Mouse (Mus musculus) lung, embryonic 14.5 days (tissue): ENCODE measurements around the gene Arhgap44. TPM values are rescaled to one million over a fixed set of nuclear protein-coding genes. Genes with fewer than 3 reads are reported as not detected.

ENCODE experiments used
- ATAC-seq: fragments of 200-750 bp; cut with Nextera tagmentation; 2 replicates; pipeline ENCODE4 v1.8.0; 2017; ENCODE audit warnings: mild to moderate bottlenecking, moderate TSS enrichment, moderate library complexity; ENCODE audit not compliant: insufficient read depth
- DNase-seq: peaks from one replicate; pipeline ENCODE4 v3.0.0-alpha.2; 2015
- H3K27ac ChIP-seq: fragments of 300-500 bp; sonication (generic); 2 replicates; pipeline ENCODE4 v1.5.1; 2014; ENCODE audit warnings: low read depth, mild to moderate bottlenecking, moderate library complexity
- H3K27me3 ChIP-seq: fragments of 300-500 bp; sonication (generic); 2 replicates; pipeline ENCODE4 v1.6.1; 2014; ENCODE audit warnings: low read length, control low read depth; ENCODE audit not compliant: insufficient read depth
- H3K36me3 ChIP-seq: fragments of 300-500 bp; sonication (generic); 2 replicates; pipeline ENCODE4 v1.6.1; 2014; ENCODE audit warnings: control low read depth; ENCODE audit not compliant: insufficient read depth
- H3K4me1 ChIP-seq: fragments of 300-500 bp; sonication (generic); 2 replicates; pipeline ENCODE4 v1.6.1; 2014; ENCODE audit warnings: antibody characterized with exemption, control low read depth; ENCODE audit not compliant: insufficient read depth
- H3K4me2 ChIP-seq: fragments of 300-500 bp; sonication (generic); 2 replicates; pipeline ENCODE4 v1.6.1; 2014; ENCODE audit warnings: mild to moderate bottlenecking
- H3K4me3 ChIP-seq: fragments of 300-500 bp; sonication (generic); 2 replicates; pipeline ENCODE4 v1.5.1; 2014; ENCODE audit warnings: low read depth, low read length
- H3K9ac ChIP-seq: fragments of 300-500 bp; sonication (generic); 2 replicates; pipeline ENCODE4 v1.6.1; 2014
- H3K9me3 ChIP-seq: fragments of 300-500 bp; sonication (generic); 2 replicates; pipeline ENCODE4 v1.6.1; 2016; ENCODE audit warnings: low read depth, low read length, control low read depth
- CTCF ChIP-seq: IDR thresholded peaks from 2 replicates; pipeline ENCODE4 v1.5.1; 2016; ENCODE audit warnings: antibody characterized with exemption, low read depth
- WGBS: fragments of 180-500 bp; shearing (Covaris S2); extraction: QIAGEN DNeasy Blood & Tissue Kit; methylation state at CpG from one replicate; pipeline ENCODE4 v1.1.7; 2014; 5-methylcytosine and 5-hydroxymethylcytosine counted together
- polyA plus RNA-seq: library from polyadenylated mRNA; unstranded; fragments of >200 nt; fragmentation: Nextera tagmentation; extraction: Ambion mirVana; gene quantifications from 2 replicates; pipeline ENCODE4 v1.2.1, GENCODE M21; 2014

The Arhgap44 gene
- polyA plus RNA-seq, 1 experiment from 2014 or later: 11.5 TPM

DNA sequence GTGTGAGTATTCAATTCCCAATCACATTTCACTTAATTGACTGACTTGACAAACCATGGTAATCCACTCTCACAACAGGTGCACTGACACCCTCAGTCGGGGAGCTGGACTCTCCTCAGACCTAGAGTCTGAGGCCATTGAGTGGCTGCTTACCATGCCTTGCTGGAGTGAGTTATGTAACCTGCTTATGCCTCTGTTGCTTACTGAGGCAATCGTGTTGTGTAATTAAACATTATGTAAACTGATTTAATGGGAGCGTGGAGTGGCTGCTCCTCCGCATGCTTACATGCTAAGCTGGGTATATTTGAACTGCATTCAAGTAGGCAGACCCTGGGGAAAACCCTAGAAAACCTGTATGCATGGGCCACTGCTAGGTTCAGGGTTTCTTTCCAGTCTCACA is 142.0 kb downstream of the Arhgap44 start:
- H3K27me3 ChIP-seq: no peaks in the 10 kb centered on the region
- H3K9ac ChIP-seq: no peak overlapping the region
- H3K4me1 ChIP-seq: no peaks in the 10 kb centered on the region
- H3K27ac ChIP-seq: no peak overlapping the region
- WGBS: 87% methylated on average over 4 of the region's 4 CpGs
- ATAC-seq (no peak), DNase-seq (no peak)
- H3K36me3 ChIP-seq: peaks cover 6% of the 10 kb centered on the region; the same call in 1 of the 2 replicates
- H3K4me3 ChIP-seq: no peak overlapping the region
- no peak overlapping the region for H3K4me2 ChIP-seq
- H3K9me3 ChIP-seq: no peaks in the 10 kb centered on the region
- no peak for TF ChIP-seq CTCF

DNA sequence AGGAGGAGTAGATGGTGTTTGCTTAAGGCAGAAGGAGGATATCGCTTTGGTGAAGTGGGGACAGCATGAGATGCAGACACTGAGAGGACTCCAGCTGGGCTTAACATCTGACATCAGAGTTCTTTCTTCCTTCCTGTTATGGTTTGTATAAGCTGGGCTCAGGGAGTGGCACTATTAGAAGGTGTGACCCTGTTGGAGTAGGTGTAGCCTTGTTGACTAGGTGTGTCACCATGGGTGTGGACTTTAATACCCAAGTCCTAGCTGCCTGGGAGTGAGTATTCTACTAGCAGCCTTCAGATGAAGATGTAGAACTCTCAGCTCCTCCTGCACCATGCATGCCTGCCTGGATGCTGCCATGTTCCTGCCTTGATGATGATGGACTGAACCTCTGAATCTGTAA is 146.0 kb downstream of the Arhgap44 start:
- 94% methylated on average over 1 of the region's 1 CpGs for WGBS
- no peak for DNase-seq
- Histone ChIP-seq H3K27me3 (no peaks in the 10 kb centered on the region), H3K4me2 (no peak overlapping the region), H3K36me3 (no peaks in the 10 kb centered on the region; the same call in 1 of the 2 replicates), H3K27ac (no peak overlapping the region), H3K4me3 (no peak overlapping the region), H3K9ac (no peak overlapping the region), H3K9me3 (no peaks in the 10 kb centered on the region), H3K4me1 (no peaks in the 10 kb centered on the region)
- ATAC-seq: no peak
- no peak for TF ChIP-seq CTCF

DNA sequence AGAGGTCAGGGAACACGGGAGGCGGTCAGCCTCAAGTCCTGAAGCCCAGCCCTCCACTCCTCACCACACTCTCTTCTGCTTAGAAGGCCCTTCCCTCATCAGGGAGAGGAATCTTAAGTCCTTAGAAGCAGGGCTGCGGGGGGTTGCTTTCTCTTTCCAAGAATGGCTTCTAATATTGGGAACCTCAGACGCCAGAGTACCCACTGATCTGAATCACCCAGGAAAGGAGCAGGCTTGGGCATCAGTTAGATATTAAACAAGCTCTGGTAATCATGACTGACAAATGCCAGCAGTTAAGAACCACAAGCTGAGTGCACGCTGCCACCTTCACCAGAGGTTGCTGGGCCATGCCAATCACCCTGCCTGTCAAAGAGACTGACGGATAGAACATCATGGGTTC is 148.9 kb downstream of the Arhgap44 start:
- H3K9ac ChIP-seq: no peak overlapping the region
- H3K27ac ChIP-seq: no peak overlapping the region
- no peak overlapping the region for H3K4me3 ChIP-seq
- DNase-seq: no peak
- ATAC-seq: no peak
- WGBS: 68% methylated on average over 6 of the region's 6 CpGs
- H3K4me2 ChIP-seq: no peak overlapping the region
- H3K4me1 ChIP-seq: no peaks in the 10 kb centered on the region
- no peaks in the 10 kb centered on the region for H3K9me3 ChIP-seq
- no peak for TF ChIP-seq CTCF
- H3K36me3 ChIP-seq: no peaks in the 10 kb centered on the region
- H3K27me3 ChIP-seq: no peaks in the 10 kb centered on the region

DNA sequence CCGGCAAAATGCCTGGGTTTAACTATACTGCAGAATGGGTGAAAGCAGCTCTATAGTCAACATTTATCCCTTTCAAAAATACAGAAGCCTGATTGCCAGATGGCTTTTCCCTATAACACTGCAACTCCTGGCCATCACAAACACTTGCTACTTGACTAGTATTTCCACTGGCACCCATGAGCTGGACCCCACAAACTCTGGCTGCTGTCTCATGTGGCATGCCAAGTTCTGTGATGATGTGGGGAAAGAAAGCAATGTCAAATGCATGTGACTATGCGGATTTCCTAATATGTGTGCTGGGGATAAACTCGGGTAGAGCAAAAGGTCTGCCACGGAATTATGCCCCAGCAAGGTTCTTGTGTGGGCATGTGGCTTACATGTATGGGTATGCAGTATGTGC is 156.7 kb downstream of the Arhgap44 start:
- ATAC-seq (no peak), DNase-seq (peak; percentile 34)
- Histone ChIP-seq H3K4me1 (no peaks in the 10 kb centered on the region), H3K9ac (no peak overlapping the region), H3K27me3 (no peaks in the 10 kb centered on the region), H3K4me3 (no peak overlapping the region), H3K4me2 (no peak overlapping the region), H3K9me3 (no peaks in the 10 kb centered on the region), H3K36me3 (peaks cover 26% of the 10 kb centered on the region), H3K27ac (no peak overlapping the region)
- TF ChIP-seq CTCF: no peak
- WGBS: 73% methylated on average over 4 of the region's 4 CpGs

DNA sequence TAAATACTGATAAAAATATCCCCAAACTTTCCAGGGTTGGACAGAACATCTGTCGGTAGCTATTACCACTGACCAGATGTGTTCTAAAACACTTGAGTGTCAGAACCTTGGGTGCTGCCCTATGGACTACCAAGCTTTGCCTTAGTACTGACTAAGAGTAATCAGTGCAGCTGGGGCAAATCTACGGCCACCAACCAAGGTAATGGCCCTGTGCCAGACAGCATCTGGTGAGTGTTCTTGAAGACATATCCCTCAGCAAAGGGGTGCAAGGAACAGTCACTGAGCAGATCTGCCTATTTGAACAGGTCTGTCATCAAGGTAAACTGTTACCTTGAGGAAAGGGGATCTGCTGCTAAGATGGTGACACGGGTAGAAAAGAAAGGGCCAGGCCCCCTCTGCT is 157.9 kb downstream of the Arhgap44 start:
- H3K27ac ChIP-seq: no peak overlapping the region
- H3K36me3 ChIP-seq: peaks cover 38% of the 10 kb centered on the region
- H3K27me3 ChIP-seq: no peaks in the 10 kb centered on the region
- no peak for TF ChIP-seq CTCF
- 47% methylated on average over 3 of the region's 3 CpGs for WGBS
- H3K4me3 ChIP-seq: no peak overlapping the region
- DNase-seq (peak; percentile 63), ATAC-seq (peak; percentile 39; the same call in 1 of the 2 replicates)
- no peak overlapping the region for H3K9ac ChIP-seq
- no peaks in the 10 kb centered on the region for H3K9me3 ChIP-seq
- H3K4me2 ChIP-seq: no peak overlapping the region
- H3K4me1 ChIP-seq: no peaks in the 10 kb centered on the region

DNA sequence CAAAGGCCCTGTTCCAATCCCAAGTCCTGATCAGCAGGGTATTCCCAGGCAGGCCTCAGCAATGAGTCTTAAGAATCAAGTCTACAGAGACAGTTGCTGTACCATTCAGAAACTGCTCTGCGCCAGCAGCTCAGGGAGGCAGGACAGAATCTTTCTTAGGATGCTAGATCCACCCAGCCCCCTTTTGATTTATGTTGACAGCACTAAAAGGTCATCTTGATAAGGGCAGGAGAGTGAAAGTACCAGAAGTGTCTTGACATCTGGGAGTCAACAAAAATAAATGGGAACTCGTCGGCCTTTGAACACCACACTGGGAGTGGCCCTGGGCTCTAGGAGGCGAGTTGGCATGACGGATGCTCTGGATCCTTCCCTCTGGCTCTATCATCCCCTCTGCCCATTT is 159.2 kb downstream of the Arhgap44 start:
- Histone ChIP-seq H3K4me2 (no peak overlapping the region), H3K4me1 (no peaks in the 10 kb centered on the region), H3K4me3 (no peak overlapping the region), H3K27ac (no peak overlapping the region), H3K9ac (no peak overlapping the region), H3K27me3 (no peaks in the 10 kb centered on the region), H3K36me3 (peaks cover 50% of the 10 kb centered on the region), H3K9me3 (no peaks in the 10 kb centered on the region)
- no peak for TF ChIP-seq CTCF
- ATAC-seq (no peak), DNase-seq (no peak)
- 48% methylated on average over 5 of the region's 5 CpGs for WGBS

DNA sequence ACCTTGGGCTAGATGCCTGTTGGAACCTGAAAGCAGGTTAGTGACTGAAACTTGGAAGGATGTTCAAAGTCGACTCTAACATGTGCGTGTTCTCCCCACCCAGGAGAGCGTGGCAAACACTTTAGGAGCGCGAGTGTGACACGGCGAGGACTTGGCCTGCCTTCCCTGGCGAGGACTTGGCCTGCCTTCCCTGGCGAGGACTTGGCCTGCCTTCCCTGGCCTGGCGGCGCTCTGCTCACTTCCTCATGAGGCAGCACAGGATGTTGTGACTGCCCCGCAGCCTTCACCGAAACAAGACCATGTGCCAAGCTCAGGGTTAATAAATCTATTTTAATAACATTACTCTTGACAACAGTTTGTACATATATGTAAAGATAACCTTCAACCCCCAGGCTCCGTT is 161.0 kb downstream of the Arhgap44 start:
- Histone ChIP-seq H3K27ac (no peak overlapping the region), H3K9me3 (no peaks in the 10 kb centered on the region), H3K9ac (no peak overlapping the region), H3K4me3 (no peak overlapping the region), H3K4me2 (no peak overlapping the region), H3K36me3 (peaks cover 69% of the 10 kb centered on the region), H3K4me1 (no peaks in the 10 kb centered on the region), H3K27me3 (no peaks in the 10 kb centered on the region)
- WGBS: 77% methylated on average over 14 of the region's 14 CpGs
- ATAC-seq: no peak
- TF ChIP-seq CTCF: no peak
- no peak for DNase-seq

DNA sequence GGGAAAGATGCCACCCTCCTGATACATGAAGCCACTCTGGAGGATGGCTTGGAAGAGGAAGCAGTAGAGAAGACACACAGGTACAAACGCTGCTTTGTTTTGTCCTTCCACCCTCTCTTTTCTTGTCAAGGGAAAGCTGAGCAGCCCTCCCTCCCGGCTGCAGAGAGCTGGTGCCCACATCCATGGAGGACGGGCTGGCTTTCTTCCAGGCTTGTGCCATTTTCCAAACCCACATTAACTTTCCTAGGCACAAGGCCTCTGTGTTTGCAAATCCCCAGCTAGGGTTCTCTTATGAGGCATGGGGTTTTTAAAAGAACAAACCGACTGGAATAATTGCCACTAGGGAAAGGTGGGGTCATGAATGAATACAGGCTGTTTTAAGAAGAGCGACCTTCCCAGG is 163.1 kb downstream of the Arhgap44 start:
- Histone ChIP-seq H3K9ac (no peak overlapping the region), H3K36me3 (peaks cover 80% of the 10 kb centered on the region), H3K4me3 (no peak overlapping the region), H3K4me1 (no peaks in the 10 kb centered on the region), H3K27me3 (no peaks in the 10 kb centered on the region), H3K27ac (no peak overlapping the region), H3K4me2 (no peak overlapping the region), H3K9me3 (no peaks in the 10 kb centered on the region)
- ATAC-seq (no peak), DNase-seq (no peak)
- TF ChIP-seq CTCF: no peak
- WGBS: 83% methylated on average over 5 of the region's 5 CpGs
